Mouse (Mus musculus): ENCODE data around the gene Gm5936.
"Not testable (repeated sequence)": the region's sequence is repeated elsewhere in the genome, so short reads cannot be mapped to it uniquely, and the experiment has no call there.

Gene Gm5936

GRCm38 (mm10) chrX:74836842-74837522 is at the start of gene Gm5936:
Gene Gm5936, plus strand, starts transcription at chrX:74837196.
- not testable (repeated sequence) for DNase-seq (ENCODE audit: extremely low spot score, low spot score)

- not testable (repeated sequence) for DNase-seq (ENCODE audit: extremely low spot score, low spot score)
Measured at GRCm38 (mm10) chrX:74856104-74856503, 19.1 kb downstream of the Gm5936 start.

GRCm38 (mm10) chrX:74880123-74880522 is 43.1 kb downstream of the Gm5936 start:
- DNase-seq (ENCODE audit: extremely low spot score, low spot score) = not testable (repeated sequence)
